Mouse (Mus musculus) olfactory bulb, adult 2 months (tissue): ENCODE data around the gene Dnaic2. TPM values are rescaled to one million over a fixed set of nuclear protein-coding genes. Genes with fewer than 3 reads are reported as not detected.

ENCODE experiments used
- H3K27ac ChIP-seq: fragments of 200-500 bp; 2 replicates; pipeline ENCODE4 v1.5.1; 2012; ENCODE audit warnings: low read depth, low read length; ENCODE audit not compliant: insufficient read depth
- H3K4me1 ChIP-seq: fragments of 200-500 bp; 2 replicates; pipeline ENCODE4 v1.6.1; 2012; ENCODE audit warnings: low read length; ENCODE audit not compliant: control insufficient read depth, insufficient read depth
- H3K4me3 ChIP-seq: fragments of 200-500 bp; 2 replicates; pipeline ENCODE4 v1.5.1; 2012; ENCODE audit warnings: mild to moderate bottlenecking, low read depth, low read length, moderate library complexity; ENCODE audit not compliant: insufficient read depth
- CTCF ChIP-seq: fragments of 200-500 bp; IDR thresholded peaks from 2 replicates; pipeline ENCODE4 v1.5.1; 2012; ENCODE audit warnings: low read depth, mild to moderate bottlenecking, low read length, moderate library complexity; ENCODE audit not compliant: insufficient read depth
- POLR2A ChIP-seq: fragments of 200-500 bp; IDR thresholded peaks from 2 replicates; pipeline ENCODE4 v1.6.1; 2012; ENCODE audit warnings: mild to moderate bottlenecking, low read depth, low read length, moderate library complexity; ENCODE audit not compliant: insufficient read depth
- WGBS: fragments of 180-500 bp; shearing (Covaris S2); methylation state at CpG from one replicate; pipeline ENCODE4 v1.1.7; 2018; 5-methylcytosine and 5-hydroxymethylcytosine counted together
- polyA plus RNA-seq: library from polyadenylated mRNA; stranded (reverse); fragments of >200 nt; gene quantifications from 2 replicates; pipeline ENCODE4 v1.2.4, GENCODE M21; 2012; ENCODE audit warnings: low replicate concordance; ENCODE audit not compliant: missing spikeins, insufficient read depth, insufficient read length

Gene Dnaic2
- polyA plus RNA-seq, 1 experiment, result not detected

GRCm38 (mm10) chr11:114797981-114798380 is 70.8 kb downstream of the Dnaic2 start:
- WGBS, result 93% methylated on average over 3 of the region's 3 CpGs
- Histone ChIP-seq H3K4me3 (no peak overlapping the region), H3K27ac (no peak overlapping the region), H3K4me1 (peaks cover 34% of the 10 kb centered on the region)
- no peak for TF ChIP-seq CTCF
- TF ChIP-seq POLR2A, result no peak

- TF ChIP-seq POLR2A (no peak), CTCF (no peak)
- 100% methylated on average over 3 of the region's 3 CpGs for WGBS
- no peak within 1 kb of the TSS for H3K4me3 ChIP-seq
- no peak within 1 kb of the TSS for H3K27ac ChIP-seq
- peaks cover 32% of the 10 kb centered on the region for H3K4me1 ChIP-seq
These were observed 71.4 kb downstream of the Dnaic2 start, which contains the start of gene Gpr142 for GRCm38 (mm10) chr11:114798624-114799023. TSS of gene Gpr142 (plus strand) at chr11:114798924.

GRCm38 (mm10) chr11:114801906-114802305 is 74.7 kb downstream of the Dnaic2 start:
- TF ChIP-seq CTCF (no peak), POLR2A (no peak)
- no peak overlapping the region for H3K4me3 ChIP-seq
- WGBS, result 82% methylated on average over 1 of the region's 1 CpGs
- H3K27ac ChIP-seq, result no peak overlapping the region
- peaks cover 8% of the 10 kb centered on the region for H3K4me1 ChIP-seq

GRCm38 (mm10) chr11:114802540-114803267 is 75.5 kb downstream of the Dnaic2 start:
- 75% methylated on average over 15 of the region's 15 CpGs for WGBS
- Histone ChIP-seq H3K4me1 (peaks cover 12% of the 10 kb centered on the region), H3K4me3 (no peak overlapping the region), H3K27ac (no peak overlapping the region)
- no peak for TF ChIP-seq CTCF
- no peak for TF ChIP-seq POLR2A

DNA sequence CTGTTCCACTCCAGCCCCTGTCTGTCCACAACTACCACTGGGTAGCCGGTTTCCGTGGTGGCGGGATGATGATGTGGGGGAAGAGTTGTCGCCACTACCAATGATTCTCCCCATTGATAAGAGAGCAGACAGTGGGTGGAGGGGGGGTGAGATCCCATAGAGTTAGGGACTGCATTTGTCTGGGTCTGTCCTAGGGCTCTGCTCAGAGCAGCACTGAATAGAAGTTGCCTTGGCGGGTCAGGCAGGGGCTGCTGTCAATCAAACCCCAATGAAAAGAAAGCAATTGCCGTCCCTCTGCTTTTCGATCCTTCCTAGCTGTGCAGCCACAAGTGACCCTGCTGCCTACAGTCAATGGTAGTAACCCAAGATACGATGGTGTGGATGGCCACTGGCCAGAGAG is 76.8 kb downstream of the Dnaic2 start:
- TF ChIP-seq CTCF (no peak), POLR2A (no peak)
- WGBS, result 57% methylated on average over 8 of the region's 8 CpGs
- Histone ChIP-seq H3K27ac (no peak overlapping the region), H3K4me1 (peaks cover 12% of the 10 kb centered on the region), H3K4me3 (no peak overlapping the region)

- no peak for TF ChIP-seq POLR2A
- TF ChIP-seq CTCF, result no peak
These were observed 79.8 kb downstream of the Dnaic2 start for GRCm38 (mm10) chr11:114807025-114807424.

More at GRCm38 (mm10) chr11:114807025-114807424, 79.8 kb downstream of the Dnaic2 start:
- H3K27ac ChIP-seq, result no peak overlapping the region
- H3K4me3 ChIP-seq, result no peak overlapping the region
- peaks cover 12% of the 10 kb centered on the region for H3K4me1 ChIP-seq
- 52% methylated on average over 2 of the region's 2 CpGs for WGBS

Other genes with a start within 250 kb of the Dnaic2 start
- gene Rpl38, start 58.9 kb upstream of the Dnaic2 start, polyA plus RNA-seq, result 1,436 TPM in 1 of 2 replicates, not detected in the other
- gene Ttyh2, start 52.0 kb upstream of the Dnaic2 start, polyA plus RNA-seq, result not detected in 2 replicates
- gene Kif19a, start 38.0 kb downstream of the Dnaic2 start, polyA plus RNA-seq, result not detected in 2 replicates
- gene Btbd17, start 68.5 kb downstream of the Dnaic2 start, polyA plus RNA-seq, result not detected in 2 replicates
- not detected in 2 replicates for gene Gpr142, start 71.5 kb downstream of the Dnaic2 start, polyA plus RNA-seq
- gene Gprc5c, start 123.7 kb downstream of the Dnaic2 start, polyA plus RNA-seq, result not detected in 2 replicates
- gene Cd300a, start 162.6 kb downstream of the Dnaic2 start, polyA plus RNA-seq, result not detected in 2 replicates
- gene Cd300lb, start 207.0 kb downstream of the Dnaic2 start, polyA plus RNA-seq, result not detected in 2 replicates
- gene Cd300c, start 241.7 kb downstream of the Dnaic2 start, polyA plus RNA-seq, result not detected in 2 replicates